Mouse (Mus musculus): ENCODE measurements around the gene Fas.

Fas gene

DNA sequence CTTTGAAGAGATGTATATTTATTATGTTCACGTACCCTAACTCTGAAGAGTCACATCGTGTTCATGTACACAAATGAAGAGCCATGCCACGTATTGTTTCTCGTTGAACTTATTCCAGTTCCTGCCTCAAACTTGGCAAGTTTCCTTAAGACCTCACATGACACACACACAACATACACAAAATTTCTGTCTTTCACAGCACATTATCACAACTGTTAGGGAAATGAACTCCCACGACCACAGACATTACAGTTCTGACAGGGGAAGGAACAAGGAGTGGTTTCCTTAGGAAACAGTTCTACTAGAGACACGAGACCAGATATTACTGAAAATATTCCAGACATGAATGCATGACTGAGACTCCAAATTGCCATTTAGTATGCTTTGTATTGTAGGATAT, 6.9 kb upstream of the Fas start:
- in situ Hi-C loops (cut with MboI), result loop anchor here (5.0 kb wide), 1 partner anchor 41 kb away; no protein-coding TSS in a partner anchor

DNA sequence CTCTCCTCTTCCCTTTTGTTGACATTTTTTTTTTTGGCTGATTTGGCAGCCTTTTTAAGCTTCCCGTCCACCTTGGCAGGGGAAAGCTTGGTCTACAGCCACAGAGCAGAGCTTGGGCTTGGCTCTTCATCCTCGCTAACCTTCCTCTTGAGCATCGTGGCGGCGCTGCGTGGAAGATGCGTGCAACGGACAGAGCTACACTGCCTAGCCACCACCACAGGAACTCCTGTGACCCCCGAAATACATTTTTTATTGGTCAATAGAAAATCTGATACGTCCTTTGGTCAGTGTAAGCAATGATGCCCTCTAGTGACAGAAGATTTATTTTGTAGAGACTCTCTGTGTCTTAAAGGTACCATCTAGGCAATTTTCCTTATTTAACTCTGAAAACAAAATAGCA, 6.1 kb upstream of the Fas start:
- in situ Hi-C loops (cut with MboI), result loop anchor here (5.0 kb wide), 1 partner anchor 42 kb away; no protein-coding TSS in a partner anchor

DNA sequence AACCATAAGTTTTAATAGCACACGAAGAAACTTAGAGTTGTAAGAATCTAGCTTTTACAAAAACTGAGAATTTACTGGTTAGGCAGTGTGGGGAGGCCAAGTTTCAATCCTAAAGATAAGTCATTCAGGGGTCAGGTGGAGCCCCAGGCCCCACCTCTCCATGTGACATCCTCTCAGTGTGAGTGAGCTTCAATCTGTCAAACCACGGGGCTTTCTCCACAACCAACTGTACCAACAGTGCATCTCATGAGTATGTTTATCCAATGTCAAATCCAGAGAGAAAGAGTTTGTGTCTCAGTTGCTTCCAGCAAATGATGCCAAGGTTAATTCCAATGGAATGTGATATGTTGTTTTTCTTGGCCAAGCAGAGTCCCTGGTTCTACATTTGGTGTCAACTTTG, 5.6 kb upstream of the Fas start:
- in situ Hi-C loops (cut with MboI), result loop anchor here (5.0 kb wide), 1 partner anchor 43 kb away; no protein-coding TSS in a partner anchor

DNA sequence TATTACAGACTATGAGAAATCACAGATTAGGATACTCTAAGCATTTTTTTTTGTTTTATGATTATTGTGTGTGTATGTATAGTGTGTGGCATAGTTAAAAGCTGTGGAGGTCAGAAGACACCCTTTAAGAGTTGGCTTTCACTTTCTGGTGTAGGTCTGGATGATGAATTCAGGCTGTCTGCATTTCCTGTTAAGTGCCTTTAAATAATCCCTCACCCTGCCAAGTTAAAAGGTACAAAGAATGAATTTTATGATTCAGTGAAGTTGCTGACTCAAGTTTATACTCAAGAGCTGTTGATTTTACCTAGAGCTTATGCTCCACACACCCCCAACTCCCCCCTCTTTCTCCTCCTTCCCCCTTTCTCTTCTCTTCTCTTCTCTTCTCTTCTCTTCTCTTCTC, 3.2 kb upstream of the Fas start:
- in situ Hi-C loops (cut with MboI), result no loop called here

DNA sequence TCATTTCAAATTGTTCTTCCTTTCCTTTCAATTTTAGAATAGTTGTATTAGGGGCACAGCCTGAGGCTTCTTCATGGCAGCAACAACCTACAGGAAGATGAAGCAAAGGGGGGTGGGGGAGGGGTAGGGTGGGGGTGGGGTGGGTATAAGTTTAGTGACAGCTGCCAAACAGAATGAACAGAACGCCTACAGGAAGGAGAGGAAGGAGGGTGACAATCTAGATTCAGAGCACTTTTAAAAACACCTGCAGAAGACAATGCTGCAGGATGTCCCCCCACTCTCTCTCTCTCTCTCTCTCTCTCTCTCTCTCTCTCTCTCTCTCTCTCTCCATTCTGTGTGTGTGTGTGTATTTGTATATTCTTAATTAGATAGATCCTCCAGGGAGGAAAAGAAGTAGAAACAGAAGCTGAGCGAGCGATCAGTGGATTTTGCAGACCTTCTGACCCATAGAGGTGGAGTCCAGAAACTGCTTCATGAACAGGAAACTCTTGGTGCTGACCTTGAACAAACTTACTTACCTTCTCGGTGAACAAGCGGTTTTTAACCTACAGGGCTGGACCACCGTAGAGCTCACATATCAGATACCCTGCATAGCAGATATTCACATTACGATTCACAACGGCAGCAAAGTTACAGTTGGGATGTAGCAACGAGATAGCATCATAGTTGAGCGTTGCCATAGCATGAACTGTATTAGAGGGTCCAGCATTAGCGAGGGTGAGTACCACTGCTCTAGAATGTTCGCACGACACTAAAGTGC, 2.6 kb upstream of the Fas start:
- in situ Hi-C loops (cut with MboI), result no loop called here

DNA sequence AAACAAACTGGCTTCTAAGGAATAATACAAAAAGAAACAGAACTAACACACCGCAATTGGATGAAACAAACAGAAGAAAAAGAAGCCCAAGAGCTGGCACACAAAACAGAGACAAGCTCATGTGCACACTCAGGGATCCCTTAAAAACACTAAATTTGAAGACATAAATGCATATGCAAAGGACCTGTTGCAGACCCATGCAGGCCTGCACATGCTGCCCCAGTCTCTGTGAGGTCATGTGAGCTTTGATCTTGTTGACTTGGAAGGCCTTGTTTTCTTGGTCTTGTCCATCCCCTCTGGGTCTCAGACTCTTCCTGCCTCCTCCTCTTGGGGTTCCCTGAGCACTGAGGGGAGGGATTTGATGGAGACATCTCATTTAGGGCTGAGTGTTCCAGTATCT, 1.8 kb upstream of the Fas start:
- in situ Hi-C loops (cut with MboI), result no loop called here

DNA sequence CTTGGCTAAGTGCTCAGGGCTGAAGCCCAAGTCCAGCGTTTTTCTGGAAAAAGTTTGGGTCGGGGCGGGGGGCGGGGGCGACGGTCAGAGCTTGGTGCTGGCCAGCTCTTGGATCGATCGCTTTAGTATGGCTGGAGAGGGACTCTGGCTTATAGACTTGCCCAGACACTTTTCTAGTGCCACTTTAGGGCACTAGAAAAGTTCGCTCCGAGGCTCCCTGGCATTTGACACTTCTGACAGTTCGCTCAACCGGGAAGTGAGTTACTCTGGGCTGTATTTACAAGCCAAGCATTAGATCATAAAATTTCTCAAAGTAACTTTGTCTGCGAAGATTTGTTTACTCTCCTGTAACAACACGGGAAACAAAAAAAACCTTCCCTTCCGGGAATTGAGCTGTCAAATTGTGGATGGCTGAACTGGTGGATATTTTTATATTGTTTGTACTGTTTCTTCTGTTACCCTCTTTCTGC, 441 bp downstream of the Fas start:
- in situ Hi-C loops (cut with MboI), result no loop called here

DNA sequence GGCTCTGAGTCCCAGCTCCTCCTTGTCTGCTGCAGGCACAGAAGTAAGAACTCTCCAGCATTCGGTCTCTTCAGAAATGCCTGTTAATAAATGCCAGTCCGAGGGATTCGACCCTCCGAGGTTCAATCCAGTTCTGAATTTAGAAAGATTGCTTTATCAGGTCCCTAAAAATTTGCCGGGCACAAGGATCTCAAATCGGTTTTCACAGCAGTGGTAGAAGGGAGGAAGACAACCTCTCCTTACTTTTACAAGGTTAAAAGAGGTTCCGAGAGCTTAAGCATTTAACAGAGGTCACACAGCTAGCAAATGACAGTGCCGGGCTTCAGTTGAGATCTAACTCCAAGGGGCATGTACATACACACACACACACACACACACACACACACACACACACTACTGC, 913 bp downstream of the Fas start:
- in situ Hi-C loops (cut with MboI), result no loop called here

DNA sequence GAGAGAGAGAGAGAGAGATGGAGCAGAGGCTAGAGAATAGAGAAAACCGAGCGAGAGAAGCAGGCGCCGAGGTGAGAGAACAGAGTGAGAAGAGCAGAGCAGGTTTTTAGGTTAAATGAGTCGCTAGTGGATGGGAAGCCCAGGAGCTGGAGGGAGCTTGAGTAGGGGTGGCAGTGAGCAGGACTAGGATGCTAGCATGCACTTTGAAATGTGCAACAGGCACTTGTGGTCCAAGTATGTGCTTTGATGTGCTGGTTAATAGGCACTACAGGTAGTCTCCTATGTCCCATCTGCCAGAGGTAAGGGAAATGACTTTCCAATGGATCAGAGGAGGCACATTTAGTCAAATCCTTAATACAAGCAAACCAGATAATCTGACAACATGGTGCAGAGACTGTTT, 1.5 kb downstream of the Fas start:
- in situ Hi-C loops (cut with MboI), result no loop called here

DNA sequence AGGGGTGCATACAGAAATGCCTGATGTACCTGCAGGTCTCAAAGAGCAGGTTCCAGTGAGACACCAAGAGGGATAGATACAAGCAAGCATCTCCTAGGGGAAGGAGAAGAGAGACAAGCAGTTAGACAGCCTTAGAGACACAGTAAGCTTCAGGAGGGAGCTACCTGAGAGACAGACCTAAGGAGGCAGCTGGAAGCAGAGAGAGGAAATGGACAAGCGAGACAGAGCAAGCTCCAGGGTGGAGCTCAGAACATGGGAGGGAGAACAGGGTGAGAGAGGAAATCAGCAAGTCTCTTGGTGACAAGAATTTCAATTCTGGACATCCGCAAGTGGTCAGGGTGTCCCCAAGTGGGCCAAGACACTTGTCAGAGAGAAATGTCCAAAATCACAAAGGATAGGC, 2.2 kb downstream of the Fas start:
- in situ Hi-C loops (cut with MboI), result no loop called here

DNA sequence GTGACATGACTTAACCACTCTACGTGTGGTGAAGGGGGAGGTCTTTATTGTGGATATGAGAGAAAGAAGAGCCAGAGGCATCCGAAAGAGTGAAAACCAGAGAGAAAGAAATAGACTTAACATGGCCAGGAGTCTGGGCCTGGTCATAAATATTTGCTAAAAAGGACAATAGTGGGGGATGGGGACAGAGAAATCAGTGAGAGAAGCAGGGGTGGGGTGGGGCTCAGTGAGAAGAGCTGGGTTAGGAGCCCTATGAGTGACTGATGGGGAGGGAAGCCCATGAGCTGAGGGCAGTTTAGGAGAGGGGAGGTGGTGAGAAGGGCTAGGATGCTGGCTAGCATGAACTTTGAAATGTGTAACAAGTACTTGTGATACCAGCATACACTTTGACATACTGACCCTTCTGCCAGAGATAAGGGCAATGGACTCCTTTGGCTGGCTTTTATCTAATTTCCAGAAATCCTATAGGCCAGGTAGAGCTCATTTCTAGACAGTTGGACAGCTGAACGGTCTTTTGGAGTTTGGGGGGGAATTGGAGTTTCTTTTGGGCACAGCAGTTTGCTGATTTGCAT, 3.0 kb downstream of the Fas start:
- in situ Hi-C loops (cut with MboI), result no loop called here

DNA sequence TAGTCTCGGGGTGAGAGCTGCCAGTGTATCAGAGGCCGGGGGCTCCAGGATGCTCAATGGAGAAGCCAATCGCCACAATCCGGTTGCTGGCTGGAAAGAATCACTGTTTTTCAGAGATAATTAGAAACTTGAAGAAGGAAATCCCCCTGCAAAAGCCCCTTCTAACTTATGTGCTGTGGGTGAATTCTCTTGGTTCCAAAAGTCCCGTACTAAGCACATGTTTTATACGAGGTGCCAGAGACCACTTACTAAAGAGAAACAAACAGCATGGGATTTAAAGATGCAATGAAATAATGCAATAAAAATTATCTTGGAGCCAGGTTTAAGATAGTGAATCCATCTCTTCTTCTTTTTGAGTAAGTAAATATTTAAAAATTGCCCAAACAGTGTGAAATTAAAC, 5.0 kb downstream of the Fas start:
- in situ Hi-C loops (cut with MboI), result no loop called here

DNA sequence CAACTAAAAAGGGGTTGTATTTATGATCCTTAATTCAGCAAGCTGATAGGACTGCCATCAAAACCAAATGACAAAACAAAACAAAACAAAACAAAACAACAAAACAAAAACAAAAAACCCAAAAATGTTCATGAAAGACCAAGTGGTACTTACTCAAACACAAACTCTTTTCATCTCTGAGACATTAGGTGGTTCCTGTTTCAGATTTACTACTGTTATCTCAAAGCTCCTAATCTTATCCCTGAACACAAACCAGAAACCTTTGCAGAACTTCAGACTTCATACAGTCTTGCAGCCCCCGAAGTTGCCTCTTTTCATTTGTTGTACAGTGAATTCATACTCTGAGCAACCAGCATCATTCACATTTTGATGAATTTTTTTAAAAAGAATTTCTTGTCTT, 8.1 kb downstream of the Fas start:
- in situ Hi-C loops (cut with MboI), result no loop called here

DNA sequence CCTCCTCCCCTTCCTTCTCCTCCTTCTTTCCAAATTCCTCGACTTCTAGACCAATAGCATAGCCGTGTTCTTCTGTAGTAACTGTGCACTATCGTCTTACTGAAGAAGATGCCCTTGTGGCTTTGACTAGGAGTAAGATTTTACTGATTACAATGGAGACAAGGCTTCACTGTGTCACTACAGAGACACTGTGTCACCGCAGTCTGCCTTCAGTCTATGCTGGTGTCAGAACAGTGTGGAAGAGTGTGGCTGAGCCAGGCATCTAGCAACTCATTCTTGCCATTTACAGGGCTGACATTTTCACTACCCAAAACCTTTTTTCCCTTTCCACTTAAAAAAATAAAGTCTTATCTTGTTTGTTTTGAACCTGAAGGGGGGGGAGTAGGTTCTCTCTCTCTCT, 8.8 kb downstream of the Fas start:
- in situ Hi-C loops (cut with MboI), result no loop called here

DNA sequence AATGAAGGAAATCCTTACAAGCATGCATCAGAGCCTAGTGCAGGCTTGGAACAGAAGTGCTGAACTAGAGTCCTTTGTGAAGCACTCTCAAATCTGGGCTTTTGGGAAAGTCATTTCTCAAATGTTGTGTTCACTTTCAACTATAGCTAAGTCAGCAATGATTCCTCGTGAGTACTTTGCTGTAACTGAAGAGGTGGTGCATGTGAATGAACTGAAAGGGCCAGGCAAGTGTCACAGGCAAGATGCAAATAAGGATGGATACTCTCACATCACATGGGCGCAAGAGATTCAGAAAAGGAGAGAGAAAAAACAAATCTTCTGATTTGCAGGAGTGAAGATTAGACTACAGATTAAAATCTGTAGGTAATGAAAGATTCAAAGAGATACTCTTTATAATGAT, 10.0 kb downstream of the Fas start:
- in situ Hi-C loops (cut with MboI), result no loop called here

DNA sequence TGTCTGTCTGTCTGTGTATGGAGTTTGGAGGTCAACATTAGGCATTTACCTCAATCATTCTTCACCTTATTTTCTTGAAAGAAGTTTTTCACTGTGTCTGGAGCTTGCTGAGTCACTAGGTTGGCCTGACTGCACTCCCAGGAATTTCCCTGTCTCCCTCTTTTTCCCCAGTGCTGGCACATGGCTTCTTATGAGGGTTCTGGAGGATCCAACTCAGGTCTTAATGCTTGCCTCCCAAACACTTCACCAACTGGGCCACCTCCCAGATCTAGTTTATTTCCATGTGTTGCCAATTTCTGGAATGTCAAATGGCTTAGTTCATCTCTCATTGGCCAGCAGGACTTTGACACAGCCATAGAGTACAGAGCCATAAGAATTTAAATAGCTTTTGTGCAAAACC, 14.5 kb downstream of the Fas start:
- in situ Hi-C loops (cut with MboI), result no loop called here

DNA sequence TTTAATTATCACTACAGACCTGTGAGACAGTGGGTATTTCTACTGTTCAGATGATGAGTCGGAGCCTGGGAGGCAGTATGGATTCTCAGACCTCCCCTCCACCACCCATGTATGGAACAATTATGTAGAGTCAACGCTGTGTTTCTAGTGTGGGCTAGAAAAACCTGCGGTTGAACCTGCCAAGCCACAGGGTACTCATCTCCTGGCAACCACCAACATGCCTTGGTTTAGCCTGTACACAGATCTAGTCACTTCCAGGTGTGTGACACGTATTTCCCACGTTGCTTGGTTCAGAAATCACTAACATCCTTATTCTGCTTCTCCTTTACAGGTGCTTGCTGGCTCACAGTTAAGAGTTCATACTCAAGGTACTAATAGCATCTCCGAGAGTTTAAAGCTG, 16.3 kb downstream of the Fas start:
- in situ Hi-C loops (cut with MboI), result no loop called here

DNA sequence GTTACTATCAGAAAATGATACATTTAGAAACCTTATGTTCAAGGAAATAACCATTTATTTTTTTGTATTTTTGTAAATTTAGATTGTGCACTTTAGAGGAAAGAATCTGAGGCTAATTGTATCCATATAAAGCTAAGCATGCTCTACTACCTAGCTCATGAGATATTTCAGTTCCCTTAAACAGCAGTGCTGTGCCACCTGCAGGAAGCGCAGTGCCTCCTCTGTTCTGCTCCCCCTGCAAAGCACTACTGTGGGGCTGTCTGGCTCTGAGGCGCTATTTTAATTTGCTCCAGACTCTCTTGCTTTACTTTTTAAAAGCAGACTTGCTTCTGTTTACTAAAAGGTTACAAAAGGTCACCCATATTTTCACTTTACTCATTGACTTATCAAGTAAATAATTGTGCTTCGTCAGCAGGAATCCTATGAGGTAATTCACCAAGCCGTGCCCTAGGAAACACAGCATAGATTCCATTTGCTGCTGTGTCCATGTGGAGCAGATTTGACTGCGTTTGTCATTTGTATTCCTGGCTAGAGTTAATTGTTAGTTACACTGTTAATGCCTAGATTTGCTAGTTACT, 21.8 kb downstream of the Fas start:
- in situ Hi-C loops (cut with MboI), result no loop called here

DNA sequence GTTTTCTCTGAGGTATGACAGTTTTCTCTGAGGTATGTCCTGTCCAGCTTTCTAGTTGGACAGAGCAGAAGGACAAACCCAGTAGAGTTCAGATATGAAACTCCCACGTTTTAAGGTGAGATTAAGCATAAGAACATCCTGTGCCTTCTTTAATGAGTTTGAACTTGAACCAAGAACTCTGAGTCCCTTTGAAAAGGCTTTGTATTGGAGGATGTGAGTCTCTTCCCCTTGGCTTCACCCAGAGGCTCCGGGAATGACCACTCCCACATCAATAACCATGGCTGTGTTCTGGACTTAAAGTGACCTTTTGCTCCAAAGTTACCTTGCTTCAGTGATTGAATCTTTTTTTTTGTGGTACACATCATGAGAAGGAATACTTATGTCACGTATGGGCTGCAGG, 37.6 kb downstream of the Fas start:
- in situ Hi-C loops (cut with MboI), result loop anchor here (25.0 kb wide), 1 partner anchor 334 kb away; no protein-coding TSS in a partner anchor

DNA sequence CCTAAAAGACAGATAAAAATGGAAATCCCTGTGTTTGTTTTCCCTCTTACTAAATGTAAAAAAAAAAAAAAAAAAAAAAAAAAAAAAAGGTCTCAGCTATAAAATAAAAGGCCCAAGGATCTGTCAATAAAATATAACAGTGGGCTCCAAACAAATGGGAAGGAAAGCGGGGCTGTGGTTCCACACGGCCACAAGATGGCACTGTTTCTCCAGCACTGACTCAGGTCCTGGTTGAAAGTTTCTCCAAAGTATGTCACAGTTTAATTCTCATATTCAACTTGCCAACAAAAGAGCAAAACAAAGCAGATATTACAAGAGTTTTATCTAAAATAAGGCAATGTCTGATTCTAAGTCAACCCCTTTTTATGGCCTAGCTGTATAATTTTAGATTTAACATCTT, 43.8 kb downstream of the Fas start:
- in situ Hi-C loops (cut with MboI), result loop anchor here (25.0 kb wide), 1 partner anchor 328 kb away; no protein-coding TSS in a partner anchor

DNA sequence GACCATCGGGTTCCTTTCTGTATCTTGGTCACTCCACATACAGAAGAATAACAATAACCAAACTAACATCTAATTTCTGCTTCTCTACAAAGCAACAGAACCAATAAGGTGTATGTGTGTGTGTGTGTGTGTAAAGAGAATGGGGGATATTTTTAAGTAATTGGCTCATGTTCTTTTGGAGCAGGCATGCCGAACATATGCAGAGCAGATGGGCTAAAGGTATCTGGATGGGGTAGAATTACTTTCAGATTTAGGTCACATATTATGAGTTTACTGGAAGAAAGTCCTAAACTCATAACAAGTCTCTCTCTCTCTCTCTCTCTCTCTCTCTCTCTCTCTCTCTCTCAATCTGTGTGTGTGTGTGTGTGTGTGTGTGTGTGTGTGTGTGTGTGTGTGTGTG, 54.2 kb downstream of the Fas start:
- in situ Hi-C loops (cut with MboI), result loop anchor here (25.0 kb wide), 1 partner anchor 318 kb away; no protein-coding TSS in a partner anchor

DNA sequence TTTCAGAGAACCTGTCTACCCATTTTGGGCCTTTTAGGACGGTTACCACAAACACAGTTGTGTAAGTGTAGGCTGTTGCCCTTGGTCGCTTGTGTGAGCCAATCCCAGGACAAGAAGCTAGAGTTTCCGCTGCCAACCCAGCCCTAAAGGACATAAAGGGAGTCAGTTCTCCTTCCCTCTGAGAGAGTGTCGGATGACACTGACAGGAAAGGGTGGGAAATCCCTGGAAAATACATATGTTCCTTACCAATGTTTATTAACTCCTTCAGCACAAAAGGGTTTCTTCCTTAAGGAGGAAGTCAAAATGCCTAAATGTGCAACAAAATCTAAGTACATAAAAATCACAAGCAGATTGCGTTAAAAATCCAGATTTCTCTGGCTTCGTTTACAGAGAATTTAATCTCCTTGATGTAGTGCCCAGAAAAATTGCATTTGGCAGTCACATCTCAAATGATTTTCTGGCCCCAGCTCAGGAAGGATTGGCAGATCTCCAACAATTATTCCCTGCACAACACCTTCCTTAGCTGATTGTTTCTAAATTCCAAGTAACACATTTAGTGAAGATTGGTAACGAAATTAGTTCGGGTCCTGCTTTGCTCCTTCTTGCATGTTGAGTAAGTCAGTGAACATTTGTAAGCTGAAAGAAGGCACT, 55.3 kb downstream of the Fas start:
- in situ Hi-C loops (cut with MboI), result loop anchor here (25.0 kb wide), 1 partner anchor 317 kb away; no protein-coding TSS in a partner anchor

Data from mature B cell (primary cell).